Mouse (Mus musculus): Measurements from ENCODE around the gene Mrpl10. TPM values are rescaled to one million over a fixed set of nuclear protein-coding genes. Genes with fewer than 3 reads are reported as not detected.

Gene Mrpl10
- polyA plus RNA-seq, 1 experiment from 2014 or later = 75.8 TPM

- no peak for ATAC-seq (ENCODE audit: insufficient read depth, low FRiP score, low TSS enrichment)
- WGBS = 58% methylated on average over 2 of the region's 2 CpGs
- no peaks in the 10 kb centered on the region for H3K36me3 ChIP-seq (ENCODE audit: control insufficient read depth, insufficient read depth, low read length)
Measured at GRCm38 (mm10) chr11:97094600-97094999, 53.2 kb downstream of the Mrpl10 start.

DNA sequence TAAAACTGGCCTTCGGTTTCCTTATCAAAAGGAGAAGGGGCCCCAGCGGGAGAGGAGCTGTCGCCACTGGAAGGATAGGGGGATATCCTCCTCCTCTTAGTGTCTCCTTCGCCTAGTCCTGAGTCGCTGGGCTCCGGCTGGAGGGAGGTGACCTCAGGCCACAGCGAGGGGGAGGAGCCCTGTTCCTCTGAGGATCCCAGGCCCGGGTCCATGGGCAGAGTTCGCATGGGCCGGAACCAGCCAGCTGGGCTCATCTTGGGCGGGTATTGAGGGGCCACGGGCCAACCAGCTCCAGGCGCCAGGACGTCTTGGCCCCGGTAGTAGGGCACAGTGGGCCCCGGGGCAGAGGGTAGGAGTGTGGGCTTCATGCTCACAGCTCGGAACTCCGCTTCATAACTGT, 57.4 kb downstream of the Mrpl10 start:
- H3K27me3 ChIP-seq (ENCODE audit: control insufficient read depth, insufficient read depth, low read length) = 0 out of 2 replicates have a peak, but pooled peaks cover 3% of the 10 kb centered on the region
- WGBS = 25% methylated on average over 18 of the region's 18 CpGs
- H3K4me2 ChIP-seq (ENCODE audit: low read depth) = no peak overlapping the region
- no peaks in the 10 kb centered on the region for H3K9me3 ChIP-seq (ENCODE audit: control insufficient read depth, low read length)
- DNase-seq (ENCODE audit: low spot score) = no peak
- no peaks in the 10 kb centered on the region for H3K36me3 ChIP-seq (ENCODE audit: control insufficient read depth, insufficient read depth, low read length)
- H3K9ac ChIP-seq (ENCODE audit: low read length) = no peak overlapping the region
- no peak overlapping the region for H3K27ac ChIP-seq (ENCODE audit: low read depth, low read length)
- ATAC-seq (ENCODE audit: insufficient read depth, low FRiP score, low TSS enrichment) = no peak
- peaks cover 2% of the 10 kb centered on the region; the same call in 1 of the 2 replicates for H3K4me1 ChIP-seq (ENCODE audit: control insufficient read depth, insufficient read depth, low read length)
- no peak overlapping the region for H3K4me3 ChIP-seq (ENCODE audit: low read depth, low read length)

More at GRCm38 (mm10) chr11:97094600-97094999, 53.2 kb downstream of the Mrpl10 start:
- no peak overlapping the region for H3K4me3 ChIP-seq (ENCODE audit: low read depth, low read length)
- H3K4me1 ChIP-seq (ENCODE audit: control insufficient read depth, insufficient read depth, low read length) = peaks cover 2% of the 10 kb centered on the region; the same call in 1 of the 2 replicates
- no peak overlapping the region for H3K4me2 ChIP-seq (ENCODE audit: low read depth)
- H3K27me3 ChIP-seq (ENCODE audit: control insufficient read depth, insufficient read depth, low read length) = 0 out of 2 replicates have a peak, but pooled peaks cover 3% of the 10 kb centered on the region
- no peak overlapping the region for H3K9ac ChIP-seq (ENCODE audit: low read length)
- DNase-seq (ENCODE audit: low spot score) = no peak
- no peaks in the 10 kb centered on the region for H3K9me3 ChIP-seq (ENCODE audit: control insufficient read depth, low read length)
- H3K27ac ChIP-seq (ENCODE audit: low read depth, low read length) = no peak overlapping the region

Small RNAs within 50 kb of the gene (microRNA-seq; reads per million reads assigned to microRNA genes)
- 1.3 reads per million for gene Mir8103

Other genes with a start within 250 kb of the Mrpl10 start
- 45.4 and 46.8 TPM in 2 replicates for gene Nfe2l1, start 211.6 kb upstream of the Mrpl10 start, polyA plus RNA-seq (2014; fragmentation: Nextera tagmentation; extraction: Ambion mirVana)
- gene Copz2, start 191.7 kb upstream of the Mrpl10 start, polyA plus RNA-seq (2014; fragmentation: Nextera tagmentation; extraction: Ambion mirVana) = 44.8 and 46.5 TPM in 2 replicates
- 92.7 and 93.1 TPM in 2 replicates for gene Cdk5rap3, start 125.1 kb upstream of the Mrpl10 start, polyA plus RNA-seq (2014; fragmentation: Nextera tagmentation; extraction: Ambion mirVana)
- 0.57 and 0.78 TPM in 2 replicates for gene Prr15l, start 113.5 kb upstream of the Mrpl10 start, polyA plus RNA-seq (2014; fragmentation: Nextera tagmentation; extraction: Ambion mirVana)
- 24.0 and 26.2 TPM in 2 replicates for gene Pnpo, start 97.6 kb upstream of the Mrpl10 start, polyA plus RNA-seq (2014; fragmentation: Nextera tagmentation; extraction: Ambion mirVana)
- 26.9 and 29.4 TPM in 2 replicates for gene Sp2, start 58.6 kb upstream of the Mrpl10 start, polyA plus RNA-seq (2014; fragmentation: Nextera tagmentation; extraction: Ambion mirVana)
- gene Sp6, start 28.2 kb upstream of the Mrpl10 start, polyA plus RNA-seq (2014; fragmentation: Nextera tagmentation; extraction: Ambion mirVana) = 0.09 and 0.20 TPM in 2 replicates
- 20.9 and 26.5 TPM in 2 replicates for gene Scrn2, start 11.6 kb upstream of the Mrpl10 start, polyA plus RNA-seq (2014; fragmentation: Nextera tagmentation; extraction: Ambion mirVana)
- gene Lrrc46, start 153 bp upstream of the Mrpl10 start, polyA plus RNA-seq (2014; fragmentation: Nextera tagmentation; extraction: Ambion mirVana) = 2.7 and 3.1 TPM in 2 replicates
- 5.3 and 7.2 TPM in 2 replicates for gene Osbpl7, start 9.1 kb downstream of the Mrpl10 start, polyA plus RNA-seq (2014; fragmentation: Nextera tagmentation; extraction: Ambion mirVana)
- gene Tbx21, start 73.8 kb downstream of the Mrpl10 start, polyA plus RNA-seq (2014; fragmentation: Nextera tagmentation; extraction: Ambion mirVana) = 0.19 and 0.21 TPM in 2 replicates
- gene Tbkbp1, start 109.9 kb downstream of the Mrpl10 start, polyA plus RNA-seq (2014; fragmentation: Nextera tagmentation; extraction: Ambion mirVana) = 5.8 and 5.9 TPM in 2 replicates
- gene Kpnb1, start 146.3 kb downstream of the Mrpl10 start, polyA plus RNA-seq (2014; fragmentation: Nextera tagmentation; extraction: Ambion mirVana) = 85.3 and 86.7 TPM in 2 replicates
- 98.6 and 102 TPM in 2 replicates for gene Npepps, start 239.1 kb downstream of the Mrpl10 start, polyA plus RNA-seq (2014; fragmentation: Nextera tagmentation; extraction: Ambion mirVana)

All from neural tube, embryonic 11.5 days (tissue).